Mouse (Mus musculus): ENCODE measurements around the gene Trem3. TPM values are rescaled to one million over a fixed set of nuclear protein-coding genes. Genes with fewer than 3 reads are reported as not detected.
A peak's percentile ranks its signal among the peaks of the same experiment; 100 is the strongest.

The Trem3 gene
- polyA plus RNA-seq, 1 experiment from 2014 or later = 0.14 TPM

- no peaks in the 10 kb centered on the region for H3K9me3 ChIP-seq (replicated peaks)
- no peaks in the 10 kb centered on the region for H3K36me3 ChIP-seq
- no peak for DNase-seq (ENCODE audit: low spot score)
- no peak overlapping the region for H3K4me3 ChIP-seq
- 88% methylated on average over 7 of the region's 7 CpGs for WGBS
- no peak overlapping the region for H3K27ac ChIP-seq
- 0 out of 2 replicates have a peak, but pooled peaks cover 4% of the 10 kb centered on the region for H3K27me3 ChIP-seq (ENCODE audit: low read depth, poor library complexity, severe bottlenecking)
- H3K4me1 ChIP-seq = no peaks in the 10 kb centered on the region
Measured at GRCm38 (mm10) chr17:48250631-48251030, 3.1 kb downstream of the Trem3 start.

GRCm38 (mm10) chr17:48256575-48256974, 9.0 kb downstream of the Trem3 start:
- no peak overlapping the region for H3K4me3 ChIP-seq
- 0 out of 2 replicates have a peak, but pooled peaks cover 4% of the 10 kb centered on the region for H3K27me3 ChIP-seq (ENCODE audit: low read depth, poor library complexity, severe bottlenecking)
- H3K4me1 ChIP-seq = no peaks in the 10 kb centered on the region
- H3K36me3 ChIP-seq = no peaks in the 10 kb centered on the region
- DNase-seq (ENCODE audit: low spot score) = no peak
- no peaks in the 10 kb centered on the region; the same call in 1 of the 2 replicates for H3K9me3 ChIP-seq (replicated peaks)
- H3K27ac ChIP-seq = no peak overlapping the region

GRCm38 (mm10) chr17:48261868-48262267, 14.3 kb downstream of the Trem3 start:
- WGBS = 84% methylated on average over 2 of the region's 2 CpGs
- H3K27ac ChIP-seq = no peak overlapping the region
- no peak for DNase-seq (ENCODE audit: low spot score)

GRCm38 (mm10) chr17:48263741-48264362, 16.3 kb downstream of the Trem3 start, which contains the start of gene Treml4:
TSS of gene Treml4 (plus strand) at chr17:48264295.
- Histone ChIP-seq H3K4me1 (peaks cover 15% of the 10 kb centered on the region), H3K9me3 (replicated peaks) (no peaks in the 10 kb centered on the region; the same call in 1 of the 2 replicates), H3K27ac (no peak within 1 kb of the TSS), H3K36me3 (no peaks in the 10 kb centered on the region), H3K27me3 (ENCODE audit: low read depth, poor library complexity, severe bottlenecking) (no peaks in the 10 kb centered on the region), H3K4me3 (no peak within 1 kb of the TSS)
- no peak for DNase-seq (ENCODE audit: low spot score)
- 94% methylated on average over 3 of the region's 3 CpGs for WGBS

More at GRCm38 (mm10) chr17:48261868-48262267, 14.3 kb downstream of the Trem3 start:
- no peak overlapping the region for H3K4me3 ChIP-seq
- no peaks in the 10 kb centered on the region; the same call in 1 of the 2 replicates for H3K9me3 ChIP-seq (replicated peaks)
- H3K36me3 ChIP-seq = no peaks in the 10 kb centered on the region
- H3K27me3 ChIP-seq (ENCODE audit: low read depth, poor library complexity, severe bottlenecking) = no peaks in the 10 kb centered on the region
- H3K4me1 ChIP-seq = peaks cover 12% of the 10 kb centered on the region

GRCm38 (mm10) chr17:48264662-48265061, 17.1 kb downstream of the Trem3 start:
- no peak for DNase-seq (ENCODE audit: low spot score)
- 88% methylated on average over 7 of the region's 7 CpGs for WGBS
- Histone ChIP-seq H3K27me3 (ENCODE audit: low read depth, poor library complexity, severe bottlenecking) (peaks cover 5% of the 10 kb centered on the region; the same call in 1 of the 2 replicates), H3K9me3 (replicated peaks) (no peaks in the 10 kb centered on the region; the same call in 1 of the 2 replicates), H3K4me3 (no peak overlapping the region), H3K4me1 (peaks cover 15% of the 10 kb centered on the region), H3K36me3 (no peaks in the 10 kb centered on the region), H3K27ac (no peak overlapping the region)

GRCm38 (mm10) chr17:48266138-48266537, 18.6 kb downstream of the Trem3 start:
- no peak overlapping the region for H3K4me3 ChIP-seq
- WGBS = 5% methylated on average over 2 of the region's 2 CpGs
- H3K27me3 ChIP-seq (ENCODE audit: low read depth, poor library complexity, severe bottlenecking) = peaks cover 6% of the 10 kb centered on the region; the same call in 1 of the 2 replicates
- H3K27ac ChIP-seq = 0 out of 2 replicates have a peak overlapping the region, but pooled peaks have one; percentile 25
- H3K36me3 ChIP-seq = no peaks in the 10 kb centered on the region
- H3K9me3 ChIP-seq (replicated peaks) = no peaks in the 10 kb centered on the region
- H3K4me1 ChIP-seq = peaks cover 15% of the 10 kb centered on the region
- no peak for DNase-seq (ENCODE audit: low spot score)

GRCm38 (mm10) chr17:48266610-48267304, 19.2 kb downstream of the Trem3 start:
- H3K27me3 ChIP-seq (ENCODE audit: low read depth, poor library complexity, severe bottlenecking) = peaks cover 6% of the 10 kb centered on the region; the same call in 1 of the 2 replicates
- no peaks in the 10 kb centered on the region for H3K36me3 ChIP-seq
- H3K4me1 ChIP-seq = peaks cover 15% of the 10 kb centered on the region
- H3K27ac ChIP-seq = 0 out of 2 replicates have a peak overlapping the region, but pooled peaks have one; percentile 25
- 32% methylated on average over 2 of the region's 2 CpGs for WGBS
- H3K4me3 ChIP-seq = no peak overlapping the region
- no peaks in the 10 kb centered on the region for H3K9me3 ChIP-seq (replicated peaks)
- DNase-seq (ENCODE audit: low spot score) = no peak

- Histone ChIP-seq H3K27me3 (ENCODE audit: low read depth, poor library complexity, severe bottlenecking) (peaks cover 6% of the 10 kb centered on the region; the same call in 1 of the 2 replicates), H3K4me3 (no peak overlapping the region), H3K9me3 (replicated peaks) (no peaks in the 10 kb centered on the region), H3K36me3 (no peaks in the 10 kb centered on the region), H3K4me1 (peaks cover 15% of the 10 kb centered on the region), H3K27ac (no peak overlapping the region)
- DNase-seq (ENCODE audit: low spot score) = no peak
- 74% methylated on average over 1 of the region's 1 CpGs for WGBS
Measured at GRCm38 (mm10) chr17:48267591-48267990, 20.0 kb downstream of the Trem3 start.

GRCm38 (mm10) chr17:48268276-48268675, 20.7 kb downstream of the Trem3 start:
- DNase-seq (ENCODE audit: low spot score) = no peak
- Histone ChIP-seq H3K36me3 (no peaks in the 10 kb centered on the region), H3K4me1 (peaks cover 15% of the 10 kb centered on the region)

GRCm38 (mm10) chr17:48269833-48270232, 22.3 kb downstream of the Trem3 start:
- Histone ChIP-seq H3K4me3 (no peak overlapping the region), H3K27me3 (ENCODE audit: low read depth, poor library complexity, severe bottlenecking) (peaks cover 6% of the 10 kb centered on the region; the same call in 1 of the 2 replicates), H3K9me3 (replicated peaks) (no peaks in the 10 kb centered on the region), H3K4me1 (peaks cover 15% of the 10 kb centered on the region), H3K27ac (no peak overlapping the region), H3K36me3 (no peaks in the 10 kb centered on the region)
- no peak for DNase-seq (ENCODE audit: low spot score)
- WGBS = 80% methylated on average over 4 of the region's 4 CpGs

More at GRCm38 (mm10) chr17:48268276-48268675, 20.7 kb downstream of the Trem3 start:
- no peak overlapping the region for H3K27ac ChIP-seq
- no peaks in the 10 kb centered on the region for H3K9me3 ChIP-seq (replicated peaks)
- H3K4me3 ChIP-seq = no peak overlapping the region
- H3K27me3 ChIP-seq (ENCODE audit: low read depth, poor library complexity, severe bottlenecking) = peaks cover 6% of the 10 kb centered on the region; the same call in 1 of the 2 replicates

GRCm38 (mm10) chr17:48272158-48272557, 24.6 kb downstream of the Trem3 start:
- Histone ChIP-seq H3K4me1 (peaks cover 2% of the 10 kb centered on the region; the same call in 1 of the 2 replicates), H3K4me3 (no peak overlapping the region), H3K9me3 (replicated peaks) (no peaks in the 10 kb centered on the region), H3K36me3 (no peaks in the 10 kb centered on the region), H3K27me3 (ENCODE audit: low read depth, poor library complexity, severe bottlenecking) (peaks cover 6% of the 10 kb centered on the region; the same call in 1 of the 2 replicates), H3K27ac (no peak overlapping the region)
- no peak for DNase-seq (ENCODE audit: low spot score)
- 73% methylated on average over 5 of the region's 5 CpGs for WGBS

- DNase-seq (ENCODE audit: low spot score) = no peak
- no peaks in the 10 kb centered on the region for H3K36me3 ChIP-seq
- no peak overlapping the region for H3K4me3 ChIP-seq
- H3K27ac ChIP-seq = no peak overlapping the region
- peaks cover 2% of the 10 kb centered on the region; the same call in 1 of the 2 replicates for H3K4me1 ChIP-seq
- 95% methylated on average over 4 of the region's 4 CpGs for WGBS
- peaks cover 6% of the 10 kb centered on the region; the same call in 1 of the 2 replicates for H3K27me3 ChIP-seq (ENCODE audit: low read depth, poor library complexity, severe bottlenecking)
- H3K9me3 ChIP-seq (replicated peaks) = no peaks in the 10 kb centered on the region
Measured at GRCm38 (mm10) chr17:48272598-48272997, 25.0 kb downstream of the Trem3 start.

- no peaks in the 10 kb centered on the region for H3K9me3 ChIP-seq (replicated peaks)
- peaks cover 2% of the 10 kb centered on the region; the same call in 1 of the 2 replicates for H3K4me1 ChIP-seq
- DNase-seq (ENCODE audit: low spot score) = no peak
- no peak overlapping the region for H3K27ac ChIP-seq
- H3K27me3 ChIP-seq (ENCODE audit: low read depth, poor library complexity, severe bottlenecking) = peaks cover 6% of the 10 kb centered on the region; the same call in 1 of the 2 replicates
- H3K36me3 ChIP-seq = no peaks in the 10 kb centered on the region
- H3K4me3 ChIP-seq = no peak overlapping the region
- WGBS = 83% methylated on average over 4 of the region's 4 CpGs
Measured at GRCm38 (mm10) chr17:48274098-48274497, 26.5 kb downstream of the Trem3 start.
